Mouse (Mus musculus) small intestine, adult 2 months (tissue): ENCODE results near the gene Smtnl2.

Source experiments
- CTCF ChIP-seq: fragments of 200-500 bp; IDR thresholded peaks from 2 replicates; pipeline ENCODE4 v1.5.1; 2012; ENCODE audit warnings: low read depth, mild to moderate bottlenecking, control low read depth, inconsistent platforms, low read length, moderate library complexity, mixed read lengths; ENCODE audit not compliant: insufficient replicate concordance, insufficient read length; ENCODE audit errors: extremely low read depth
- POLR2A ChIP-seq: fragments of 200-500 bp; IDR thresholded peaks from 2 replicates; pipeline ENCODE4 v1.6.1; 2012; ENCODE audit warnings: low read depth, mild to moderate bottlenecking, control low read depth, inconsistent platforms, low read length, moderate library complexity

- TF ChIP-seq POLR2A, result no peak
- no peak for TF ChIP-seq CTCF
Measured at GRCm38 (mm10) chr11:72402969-72403368, 8.5 kb downstream of the Smtnl2 start.
